Mouse (Mus musculus): ENCODE results near the gene Cox8b.

- 0 out of 2 replicates have a peak, but pooled peaks have one; percentile 53 for TF ChIP-seq CHD2 (IDR thresholded peaks at IDR 0.05; ENCODE audit: low read depth, low read length)
- no peak for TF ChIP-seq ZC3H11A (IDR thresholded peaks at IDR 0.05; ENCODE audit: borderline replicate concordance, low read depth, low read length)
- TF ChIP-seq ZNF384 (IDR thresholded peaks at IDR 0.05; ENCODE audit: low read depth, low read length), result no peak
Measured at GRCm38 (mm10) chr7:140856785-140857549, 43.3 kb downstream of the Cox8b start, which contains the start of gene Ric8a.

Data from ES-E14 (cell line).